Mouse (Mus musculus) limb, embryonic 14.5 days (tissue): ENCODE results near the gene Proser2. TPM values are rescaled to one million over a fixed set of nuclear protein-coding genes. Genes with fewer than 3 reads are reported as not detected.

Source experiments
- ATAC-seq: fragments of 200-750 bp; cut with Nextera tagmentation; 2 replicates; pipeline ENCODE4 v1.8.0; 2017; ENCODE audit warnings: low read depth, moderate number of reproducible peaks, moderate TSS enrichment; ENCODE audit not compliant: low FRiP score
- DNase-seq: peaks from one replicate; pipeline ENCODE4 v3.0.0-alpha.2; 2015; ENCODE audit warnings: low spot score
- H3K27ac ChIP-seq: fragments of 300-500 bp; sonication (generic); replicated peaks from 2 replicates; pipeline ENCODE4 v1.5.1; 2014; ENCODE audit warnings: low read depth, mild to moderate bottlenecking, low read length, moderate library complexity, mixed read lengths
- H3K27me3 ChIP-seq: fragments of 300-500 bp; sonication (generic); 2 replicates; pipeline ENCODE4 v1.6.1; 2014; ENCODE audit warnings: low read length, mixed read lengths; ENCODE audit not compliant: control insufficient read depth, insufficient read depth
- H3K36me3 ChIP-seq: fragments of 300-500 bp; sonication (generic); 2 replicates; pipeline ENCODE4 v1.6.1; 2014; ENCODE audit warnings: mild to moderate bottlenecking, low read length, moderate library complexity, mixed read lengths; ENCODE audit not compliant: control insufficient read depth, insufficient read depth
- H3K4me1 ChIP-seq: fragments of 300-500 bp; sonication (generic); 2 replicates; pipeline ENCODE4 v1.6.1; 2014; ENCODE audit warnings: antibody characterized with exemption, low read length, mixed read lengths; ENCODE audit not compliant: control insufficient read depth, insufficient read depth
- H3K4me2 ChIP-seq: fragments of 300-500 bp; sonication (generic); replicated peaks from 2 replicates; pipeline ENCODE4 v1.6.1; 2014; ENCODE audit warnings: low read depth, mild to moderate bottlenecking, low read length, moderate library complexity; ENCODE audit not compliant: severe bottlenecking
- H3K4me3 ChIP-seq: fragments of 300-500 bp; sonication (generic); replicated peaks from 2 replicates; pipeline ENCODE4 v1.5.1; 2014; ENCODE audit warnings: low read length
- H3K9ac ChIP-seq: fragments of 300-500 bp; sonication (generic); 2 replicates; pipeline ENCODE4 v1.6.1; 2014; ENCODE audit warnings: mild to moderate bottlenecking, low read depth, low read length, moderate library complexity; ENCODE audit not compliant: severe bottlenecking
- H3K9me3 ChIP-seq: fragments of 300-500 bp; sonication (generic); 2 replicates; pipeline ENCODE4 v1.6.1; 2016; ENCODE audit warnings: low read length; ENCODE audit not compliant: control insufficient read depth
- POLR2A ChIP-seq: fragments of 200-500 bp; IDR thresholded peaks from 2 replicates; pipeline ENCODE4 v1.8.0; 2012; ENCODE audit warnings: inconsistent platforms, mild to moderate bottlenecking, moderate library complexity, borderline replicate concordance; ENCODE audit not compliant: insufficient read depth, insufficient read length; ENCODE audit errors: extremely low read depth
- WGBS: fragments of 180-500 bp; shearing (Covaris S2); extraction: QIAGEN DNeasy Blood & Tissue Kit; methylation state at CpG from one replicate; pipeline ENCODE4 v1.1.7; 2014; 5-methylcytosine and 5-hydroxymethylcytosine counted together
- polyA plus RNA-seq, 2 experiments: library from polyadenylated mRNA; depleted of rRNA in 1 of 2; stranded (reverse) in 1 of 2; unstranded in 1 of 2; fragments of >200 nt; fragmentation: Nextera tagmentation in 1 of 2; extraction: Ambion mirVana in 1 of 2; gene quantifications; 2 replicates each; pipeline versions ENCODE4 v1.2.1 to v1.2.3; 2012 to 2014

The Proser2 gene
- polyA plus RNA-seq (2012; rRNA removed) (7.6 and 10.2 TPM in 2 replicates), polyA plus RNA-seq (2014; fragmentation: Nextera tagmentation; extraction: Ambion mirVana) (10.5 TPM in 2 replicates)

DNA sequence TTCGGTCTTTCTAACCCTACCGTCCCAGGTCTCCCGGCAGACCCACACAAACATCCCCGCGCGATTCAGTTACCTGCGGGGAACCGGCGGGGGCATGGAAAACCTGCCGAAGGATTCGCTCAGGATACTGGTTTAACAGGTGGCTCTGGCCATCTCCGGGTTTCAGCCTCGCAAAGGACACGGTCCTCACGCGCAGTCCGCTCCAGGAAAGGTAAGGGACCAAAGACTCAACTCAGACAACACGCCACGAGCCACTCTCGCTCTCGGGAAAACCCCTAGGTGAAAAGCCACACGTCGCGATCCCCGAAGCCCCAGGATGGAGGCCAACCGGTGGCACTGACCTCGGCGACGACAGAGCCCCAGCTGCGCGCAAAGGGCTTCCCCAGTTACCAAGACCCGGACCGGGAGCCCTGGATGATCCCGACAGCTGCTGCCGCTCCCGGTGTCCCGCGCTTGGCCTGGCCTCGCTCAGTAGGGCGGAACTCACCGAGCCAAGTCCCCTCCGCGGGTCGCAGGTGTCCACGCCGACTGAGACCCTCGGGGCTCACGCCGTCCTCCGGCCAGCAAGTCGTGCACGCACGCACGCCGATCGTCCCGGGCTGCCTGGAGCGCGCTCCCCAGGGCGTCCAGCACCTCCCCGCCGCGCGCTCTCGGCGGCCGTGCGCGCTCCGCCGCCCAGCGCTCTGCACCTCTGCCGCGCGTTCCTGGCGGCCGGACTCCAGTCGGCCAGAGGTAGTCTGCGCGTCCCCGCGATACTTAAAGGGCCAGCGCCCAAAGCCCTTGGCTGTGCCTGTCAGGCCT is at the start of gene Proser2:
Gene Proser2 (minus strand): TSS at position 657 of the 801 bp plus-strand sequence.
- Histone ChIP-seq H3K36me3 (no peaks in the 10 kb centered on the region), H3K9ac (peak within 1 kb of the TSS; percentile 69), H3K9me3 (no peaks in the 10 kb centered on the region), H3K27ac (no peak within 1 kb of the TSS), H3K4me3 (peak within 1 kb of the TSS; percentile 75), H3K4me2 (peak within 1 kb of the TSS; percentile 86), H3K4me1 (no peaks in the 10 kb centered on the region), H3K27me3 (peaks cover 7% of the 10 kb centered on the region; the same call in 1 of the 2 replicates)
- DNase-seq, result peak; percentile 84
- under 1% methylated on average over 70 of the region's 83 CpGs for WGBS
- TF ChIP-seq POLR2A, result 0 out of 2 replicates have a peak, but pooled peaks have one; percentile 44
- peak; percentile 84 for ATAC-seq

DNA sequence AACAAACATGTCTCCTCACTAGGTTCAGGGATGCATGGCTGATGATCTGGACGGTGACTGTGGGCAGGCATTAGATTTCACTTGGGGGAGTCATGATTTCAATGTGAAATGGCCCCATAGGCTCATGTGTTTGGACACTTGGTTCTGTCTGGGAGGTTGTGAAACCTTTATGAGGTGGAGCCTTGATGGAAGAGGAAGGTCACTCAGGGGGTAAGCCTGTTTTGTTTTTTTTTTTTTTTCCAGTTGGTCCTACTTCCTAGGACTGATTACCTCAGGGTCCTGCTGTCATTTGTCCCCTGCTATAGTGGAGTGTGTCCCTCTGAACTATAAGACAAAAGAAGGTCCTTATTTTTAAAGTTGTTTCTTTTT is 49.7 kb upstream of the Proser2 start:
- TF ChIP-seq POLR2A, result no peak

DNA sequence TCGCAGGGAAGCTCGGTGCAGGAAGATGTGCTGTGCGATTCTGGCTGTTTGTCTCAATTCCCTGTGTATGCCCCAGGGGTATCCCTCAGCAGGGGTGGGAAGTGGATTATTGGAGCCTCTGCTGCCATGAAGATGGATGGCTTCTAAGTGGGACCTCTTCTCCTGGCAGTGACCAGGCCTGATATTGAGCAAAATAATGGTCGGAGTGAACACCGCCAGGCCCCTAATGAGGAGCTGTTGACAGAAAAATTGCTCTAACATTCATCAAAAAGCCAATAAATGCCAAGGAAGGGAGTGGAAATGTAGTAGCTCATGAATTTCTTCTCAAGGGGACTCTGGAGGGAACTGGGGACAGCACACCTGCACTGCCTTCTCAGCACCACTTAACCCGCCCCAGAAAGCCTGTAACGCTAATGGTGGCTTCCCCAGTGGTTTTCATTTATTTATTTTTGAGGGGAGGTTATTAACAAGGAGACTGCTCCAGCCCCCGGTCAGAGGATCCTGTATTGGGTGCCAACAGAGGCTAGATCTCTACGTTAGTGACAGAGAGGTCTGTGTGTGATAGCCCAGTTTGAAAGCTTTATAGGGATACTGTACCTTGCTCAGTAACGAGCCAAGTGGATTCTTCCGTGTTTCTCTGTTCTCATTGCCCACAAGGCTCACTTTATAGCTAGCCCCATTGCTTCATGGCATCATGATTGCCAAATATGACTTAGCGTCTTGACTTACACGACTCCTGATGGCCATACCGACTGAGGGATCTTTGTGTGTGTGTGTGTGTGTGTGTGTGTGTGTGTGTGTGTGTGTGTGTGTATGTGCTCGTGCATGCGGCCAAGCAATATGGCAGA is 49.1 kb upstream of the Proser2 start:
- Histone ChIP-seq H3K36me3 (no peaks in the 10 kb centered on the region), H3K27me3 (no peaks in the 10 kb centered on the region), H3K4me3 (no peak overlapping the region), H3K9ac (no peak overlapping the region), H3K27ac (no peak overlapping the region), H3K9me3 (peaks cover under 1% of the 10 kb centered on the region; the same call in 1 of the 2 replicates), H3K4me1 (no peaks in the 10 kb centered on the region; the same call in 1 of the 2 replicates), H3K4me2 (no peak overlapping the region)
- 35% methylated on average over 16 of the region's 16 CpGs for WGBS
- ATAC-seq, result no peak; the same call in 1 of the 2 replicates
- DNase-seq, result peak; percentile 32
- TF ChIP-seq POLR2A, result no peak

More for the DNA sequence above, 49.7 kb upstream of the Proser2 start:
- WGBS, result 40% methylated on average over 1 of the region's 1 CpGs
- Histone ChIP-seq H3K27ac (no peak overlapping the region), H3K4me1 (no peaks in the 10 kb centered on the region; the same call in 1 of the 2 replicates), H3K4me2 (no peak overlapping the region), H3K4me3 (no peak overlapping the region), H3K36me3 (no peaks in the 10 kb centered on the region), H3K9ac (no peak overlapping the region), H3K27me3 (no peaks in the 10 kb centered on the region), H3K9me3 (peaks cover 7% of the 10 kb centered on the region; the same call in 1 of the 2 replicates)
- DNase-seq (no peak), ATAC-seq (no peak)

DNA sequence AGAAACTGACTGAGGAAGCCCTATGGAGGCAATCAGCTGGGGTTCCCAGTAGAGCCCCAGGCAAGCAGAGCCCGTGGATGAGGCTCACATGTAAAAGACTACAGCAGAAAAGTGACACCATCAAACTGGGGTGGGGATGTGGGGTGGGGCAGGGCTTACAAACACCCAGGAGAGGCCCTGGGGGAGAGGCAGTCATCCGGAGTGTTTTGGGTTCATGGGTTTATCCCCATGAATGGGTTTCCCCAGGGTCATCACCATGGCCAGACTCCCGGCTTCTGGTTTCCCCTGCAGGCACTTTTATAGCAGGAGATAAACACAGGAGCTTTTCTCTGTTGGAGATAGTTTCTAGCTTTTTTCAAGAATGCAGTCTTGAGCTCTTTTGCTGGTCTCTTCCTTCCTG is 43.0 kb upstream of the Proser2 start:
- no peak overlapping the region for H3K4me3 ChIP-seq
- 38% methylated on average over 3 of the region's 3 CpGs for WGBS
- H3K4me2 ChIP-seq, result no peak overlapping the region
- TF ChIP-seq POLR2A, result no peak
- H3K27me3 ChIP-seq, result no peaks in the 10 kb centered on the region
- no peaks in the 10 kb centered on the region for H3K36me3 ChIP-seq
- no peak overlapping the region for H3K9ac ChIP-seq
- no peaks in the 10 kb centered on the region; the same call in 1 of the 2 replicates for H3K4me1 ChIP-seq
- no peaks in the 10 kb centered on the region for H3K9me3 ChIP-seq
- ATAC-seq, result no peak
- no peak for DNase-seq
- H3K27ac ChIP-seq, result no peak overlapping the region

DNA sequence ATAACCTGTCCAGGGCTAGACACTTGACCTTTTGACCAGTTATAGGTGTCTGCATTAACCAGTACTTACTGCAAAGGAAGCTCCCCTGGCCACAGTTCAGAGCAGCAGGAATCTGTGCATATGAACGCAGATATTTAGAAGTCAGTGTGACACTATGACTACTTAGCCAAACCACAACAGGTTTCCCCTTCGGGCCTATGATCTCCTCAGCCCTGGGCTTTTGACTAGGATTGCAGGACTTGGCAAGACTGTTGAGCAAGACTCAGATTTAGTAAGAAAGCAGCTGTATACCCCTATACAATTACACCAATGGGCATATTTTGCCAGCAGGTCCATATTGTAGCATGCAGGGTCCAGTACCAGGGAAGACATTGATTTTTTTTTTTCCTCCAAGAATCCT is 38.5 kb upstream of the Proser2 start:
- DNase-seq (no peak), ATAC-seq (no peak)
- Histone ChIP-seq H3K4me3 (no peak overlapping the region), H3K4me2 (no peak overlapping the region), H3K27ac (no peak overlapping the region), H3K9ac (no peak overlapping the region), H3K4me1 (0 out of 2 replicates have a peak, but pooled peaks cover 6% of the 10 kb centered on the region), H3K27me3 (no peaks in the 10 kb centered on the region), H3K9me3 (no peaks in the 10 kb centered on the region), H3K36me3 (no peaks in the 10 kb centered on the region)
- WGBS, result 66% methylated on average over 2 of the region's 2 CpGs
- TF ChIP-seq POLR2A, result no peak
